Mouse (Mus musculus): ENCODE results near the gene Gap43. TPM values are rescaled to one million over a fixed set of nuclear protein-coding genes. Genes with fewer than 3 reads are reported as not detected.
"Not testable (repeated sequence)": the region's sequence is repeated elsewhere in the genome, so short reads cannot be mapped to it uniquely, and the experiment has no call there.

Gap43 gene
- polyA plus RNA-seq, 1 experiment: 1,129 TPM

DNA sequence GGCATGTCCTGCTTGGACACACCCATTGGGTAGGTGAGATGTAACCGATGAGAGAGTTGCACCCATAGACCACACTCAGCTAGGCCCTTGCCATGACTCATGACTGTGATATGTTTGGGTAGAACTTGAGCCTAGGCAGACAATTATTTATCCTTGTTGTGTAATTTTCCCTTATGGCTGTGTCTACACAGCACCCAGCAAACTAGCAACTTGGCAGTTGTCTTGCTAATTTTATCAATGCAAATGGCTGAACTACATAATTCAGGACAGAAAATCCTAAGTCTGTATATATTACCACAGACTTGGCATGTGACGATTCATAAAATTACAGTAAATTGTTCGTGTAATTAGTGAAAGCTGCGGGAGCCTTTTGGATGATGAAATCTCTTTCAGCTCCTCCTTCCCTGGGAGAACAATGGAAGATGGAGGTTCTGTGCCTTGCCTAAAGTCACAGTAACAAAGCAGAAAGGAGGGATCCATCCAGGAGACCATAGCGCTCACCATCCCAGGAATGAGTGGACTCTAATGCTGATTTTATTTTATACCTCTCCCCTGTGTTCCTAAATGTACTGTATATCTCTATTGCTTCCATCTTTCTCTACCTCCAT lies 77.4 kb downstream of the Gap43 start:
- TF ChIP-seq CTCF (IDR thresholded peaks at IDR 0.05; ENCODE audit: borderline replicate concordance, extremely low read depth, insufficient read depth, insufficient read length) (no peak), POLR2A (IDR thresholded peaks at IDR 0.05; ENCODE audit: borderline replicate concordance, extremely low read depth, insufficient read depth, insufficient read length, poor library complexity, severe bottlenecking) (no peak)
- DNase-seq (ENCODE audit: low read depth): peak; percentile 34

DNA sequence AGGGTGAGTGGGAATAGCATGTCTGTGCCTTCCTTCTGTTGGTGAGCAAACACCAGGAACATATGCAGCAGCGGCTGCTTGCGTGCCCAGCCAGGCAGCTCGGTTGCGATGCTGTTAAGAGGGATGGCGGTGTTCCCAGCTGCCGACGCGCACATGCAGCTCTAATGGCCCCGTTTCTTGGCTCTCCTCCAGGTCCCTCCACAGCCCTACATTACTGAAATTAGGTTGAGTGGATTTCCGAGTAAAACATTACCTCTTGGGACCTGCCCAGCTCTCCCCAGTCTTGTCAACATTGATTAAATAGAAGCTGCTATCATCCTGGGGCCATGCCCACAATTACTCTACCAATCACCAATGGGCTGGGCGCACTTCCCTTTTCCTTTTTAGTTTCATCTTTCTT lies 84.8 kb downstream of the Gap43 start:
- DNase-seq (ENCODE audit: low read depth): peak; percentile 95
- TF ChIP-seq POLR2A (IDR thresholded peaks at IDR 0.05; ENCODE audit: borderline replicate concordance, extremely low read depth, insufficient read depth, insufficient read length, poor library complexity, severe bottlenecking) (no peak), CTCF (IDR thresholded peaks at IDR 0.05; ENCODE audit: borderline replicate concordance, extremely low read depth, insufficient read depth, insufficient read length) (no peak)

DNA sequence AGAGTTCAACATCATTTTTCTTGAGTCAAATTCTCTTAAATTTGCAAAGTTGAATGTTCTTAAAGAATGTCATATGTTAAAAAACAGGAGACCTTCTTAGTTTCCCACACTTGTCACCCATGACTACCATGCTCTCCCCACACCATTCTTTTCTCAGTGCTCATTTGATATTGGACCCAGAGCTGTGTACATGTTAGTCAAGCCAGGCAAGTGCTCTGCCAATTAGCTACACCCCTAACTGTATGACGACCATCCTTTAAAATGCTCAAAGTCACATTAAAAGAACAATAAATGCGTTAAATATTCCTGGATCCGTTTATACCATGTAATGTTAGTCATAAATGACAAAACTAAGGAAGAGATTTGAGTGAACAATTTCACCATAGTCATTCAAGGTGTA lies 85.2 kb downstream of the Gap43 start:
- no peak for DNase-seq (ENCODE audit: low read depth)
- TF ChIP-seq POLR2A (IDR thresholded peaks at IDR 0.05; ENCODE audit: borderline replicate concordance, extremely low read depth, insufficient read depth, insufficient read length, poor library complexity, severe bottlenecking): no peak
- no peak for TF ChIP-seq CTCF (IDR thresholded peaks at IDR 0.05; ENCODE audit: borderline replicate concordance, extremely low read depth, insufficient read depth, insufficient read length)

- no peak for TF ChIP-seq POLR2A (IDR thresholded peaks at IDR 0.05; ENCODE audit: borderline replicate concordance, extremely low read depth, insufficient read depth, insufficient read length, poor library complexity, severe bottlenecking)
- TF ChIP-seq CTCF (IDR thresholded peaks at IDR 0.05; ENCODE audit: borderline replicate concordance, extremely low read depth, insufficient read depth, insufficient read length): no peak
- DNase-seq (ENCODE audit: low read depth): no peak
Measured at GRCm38 (mm10) chr16:42252252-42252651, 88.2 kb downstream of the Gap43 start.

DNA sequence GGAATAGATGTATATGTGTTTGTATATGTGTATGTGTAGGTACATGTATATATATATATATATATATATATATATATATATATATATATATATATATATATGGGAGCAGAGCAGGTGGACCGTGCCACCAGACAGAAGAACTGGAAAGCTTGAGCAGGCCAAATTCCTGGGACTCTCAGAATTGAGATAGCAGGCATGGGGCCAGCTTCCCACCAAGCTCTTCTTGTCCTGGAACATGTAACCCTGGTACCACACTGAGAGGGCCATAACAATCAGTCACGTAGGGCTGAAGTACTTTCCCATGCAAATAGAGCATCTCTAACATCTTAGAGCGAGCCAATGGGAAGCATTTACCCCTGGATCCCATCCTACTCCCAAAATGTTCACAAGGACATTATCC lies 96.3 kb downstream of the Gap43 start:
- not testable (repeated sequence) for DNase-seq (ENCODE audit: low read depth)

DNA sequence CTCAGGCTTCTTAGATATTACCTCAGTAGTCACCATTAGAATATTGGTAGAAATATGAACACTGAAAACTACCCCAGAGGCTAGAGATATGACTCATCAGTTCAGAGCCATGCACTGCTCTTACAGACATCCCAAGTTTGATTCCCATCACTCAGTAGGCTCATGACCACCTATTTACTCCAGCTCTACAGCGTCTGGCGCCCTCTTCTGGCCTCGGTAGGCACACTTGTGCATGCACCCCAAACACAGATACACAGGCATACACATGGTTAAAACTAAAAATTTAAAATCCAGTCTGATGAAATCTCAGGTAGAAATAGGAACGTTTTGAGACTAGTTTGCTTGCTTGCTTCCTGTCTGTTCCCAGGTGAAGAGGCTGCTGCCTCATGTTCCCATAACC lies 109.1 kb downstream of the Gap43 start:
- TF ChIP-seq CTCF (IDR thresholded peaks at IDR 0.05; ENCODE audit: borderline replicate concordance, extremely low read depth, insufficient read depth, insufficient read length) (peak; percentile 1; the same call in 1 of the 2 replicates), POLR2A (IDR thresholded peaks at IDR 0.05; ENCODE audit: borderline replicate concordance, extremely low read depth, insufficient read depth, insufficient read length, poor library complexity, severe bottlenecking) (no peak)
- DNase-seq (ENCODE audit: low read depth): no peak
